Mouse (Mus musculus): ENCODE data around the gene Nfrkb. TPM values are rescaled to one million over a fixed set of nuclear protein-coding genes. Genes with fewer than 3 reads are reported as not detected.

The Nfrkb gene
- total RNA-seq, 2 experiments from 2014 or later, result 35.5 to 38.3 TPM

Other genes with a start within 250 kb of the Nfrkb start
- 100 to 1,000 TPM; 420 to 448 TPM for gene Aplp2, start 174.4 kb upstream of the Nfrkb start, total RNA-seq (2021)
- 10 to 100 TPM; 15.5 to 18.8 TPM for gene Prdm10, start 105.7 kb upstream of the Nfrkb start, total RNA-seq (2021)
- gene Tmem45b, start 78.3 kb downstream of the Nfrkb start, total RNA-seq (2021), result not detected